Mouse (Mus musculus) left cerebral cortex, adult 9 months (tissue): ENCODE measurements at regions not wholly inside any gene's neighbourhood (a gene's known extent, or its start where the extent isn't known, plus 50 kb on each side); places are given as distances from the start of the nearest gene placed in this dataset.

Source experiments
- DNase-seq, 2 experiments: peaks; one replicate each; pipeline ENCODE4 v3.0.0; 2022; ENCODE audit warnings: low spot score in 2 of 2

- peak; percentile 35 to 74 for DNase-seq
Measured at GRCm38 (mm10) chr10:126815730-126816129, 85.4 kb downstream of the Atp23 start.

GRCm38 (mm10) chr10:126814968-126815367 is 86.2 kb downstream of the Atp23 start:
- no peak for DNase-seq

GRCm38 (mm10) chr10:126813051-126813593 is 88.0 kb downstream of the Atp23 start:
- no peak for DNase-seq

GRCm38 (mm10) chr10:126812243-126812755 is 88.9 kb downstream of the Atp23 start:
- no peak for DNase-seq

- no peak for DNase-seq
Measured at GRCm38 (mm10) chr10:126810346-126811095, 90.6 kb downstream of the Atp23 start.

- DNase-seq = peak in 1 of 2 experiments; percentile 36
Measured at GRCm38 (mm10) chr10:126809587-126809986, 91.6 kb downstream of the Atp23 start.

- no peak for DNase-seq
Measured at GRCm38 (mm10) chr10:126806881-126807280, 94.3 kb downstream of the Atp23 start.

- DNase-seq = no peak
Measured at GRCm38 (mm10) chr10:126802732-126803131, 98.4 kb downstream of the Atp23 start.

- no peak for DNase-seq
Measured at GRCm38 (mm10) chr10:126799393-126799792, 101.8 kb downstream of the Atp23 start.

GRCm38 (mm10) chr10:126793136-126793535 is 108.0 kb downstream of the Atp23 start:
- no peak for DNase-seq

GRCm38 (mm10) chr10:126792371-126792835 is 108.8 kb downstream of the Atp23 start:
- no peak for DNase-seq

GRCm38 (mm10) chr10:126788277-126788676 is 112.9 kb downstream of the Atp23 start:
- no peak for DNase-seq

GRCm38 (mm10) chr10:126783161-126783560 is 118.0 kb downstream of the Atp23 start:
- DNase-seq = no peak

- no peak for DNase-seq
Measured at GRCm38 (mm10) chr10:126776603-126777002, 124.6 kb downstream of the Atp23 start.

GRCm38 (mm10) chr10:126775946-126776345 is 125.2 kb downstream of the Atp23 start:
- DNase-seq = no peak

- no peak for DNase-seq
Measured at GRCm38 (mm10) chr10:126770446-126771020, 130.6 kb downstream of the Atp23 start.

- no peak for DNase-seq
Measured at GRCm38 (mm10) chr10:126765648-126766047, 135.5 kb downstream of the Atp23 start.

GRCm38 (mm10) chr10:126764740-126765139 is 136.4 kb downstream of the Atp23 start:
- DNase-seq = no peak

- no peak for DNase-seq
Measured at GRCm38 (mm10) chr10:126763976-126764375, 137.2 kb downstream of the Atp23 start.

- DNase-seq = no peak
Measured at GRCm38 (mm10) chr10:126758682-126759081, 142.5 kb downstream of the Atp23 start.

GRCm38 (mm10) chr10:126753201-126753600 is 148.0 kb downstream of the Atp23 start:
- DNase-seq = no peak

GRCm38 (mm10) chr10:126752699-126753098 is 148.5 kb downstream of the Atp23 start:
- DNase-seq = peak; percentile 9 to 64
